Mouse (Mus musculus): ENCODE measurements at regions not wholly inside any gene's neighbourhood (a gene's known extent, or its start where the extent isn't known, plus 50 kb on each side); places are given as distances from the start of the nearest gene placed in this dataset.

GRCm38 (mm10) chr2:169109044-169109443, 153.7 kb upstream of the Zfp64 start:
- no peak for TF ChIP-seq GATA2 (IDR thresholded peaks at IDR 0.05; ENCODE audit: borderline replicate concordance, low read depth, low read length)
- TF ChIP-seq CTCF (IDR thresholded peaks at IDR 0.05; ENCODE audit: low read depth, low read length): no peak
- no peak for TF ChIP-seq POLR2AphosphoS5 (IDR thresholded peaks at IDR 0.05; ENCODE audit: insufficient replicate concordance, low read depth, low read length)
- Histone ChIP-seq H3K9me3 (replicated peaks) (peaks cover 69% of the 10 kb centered on the region), H3K36me3 (replicated peaks) (no peaks in the 10 kb centered on the region), H3K4me3 (ENCODE audit: low read depth, low read length) (no peak overlapping the region), H3K4me1 (ENCODE audit: insufficient read depth, low read depth, low read length) (no peaks in the 10 kb centered on the region), H3K27me3 (ENCODE audit: insufficient read depth, low read length) (no peaks in the 10 kb centered on the region)
- DNase-seq (ENCODE audit: low spot score): no peak
- no peak for ATAC-seq (ENCODE audit: extremely low read depth, insufficient number of reproducible peaks, low FRiP score, poor library complexity, severe bottlenecking)

- Histone ChIP-seq H3K4me3 (ENCODE audit: low read depth, low read length) (no peak overlapping the region), H3K36me3 (replicated peaks) (no peaks in the 10 kb centered on the region), H3K4me1 (ENCODE audit: insufficient read depth, low read depth, low read length) (no peaks in the 10 kb centered on the region), H3K27me3 (ENCODE audit: insufficient read depth, low read length) (no peaks in the 10 kb centered on the region), H3K9me3 (replicated peaks) (peaks cover 65% of the 10 kb centered on the region)
- TF ChIP-seq GATA1 (IDR thresholded peaks at IDR 0.05; ENCODE audit: borderline replicate concordance, low read length) (no peak), GATA2 (IDR thresholded peaks at IDR 0.05; ENCODE audit: borderline replicate concordance, low read depth, low read length) (no peak), POLR2AphosphoS5 (IDR thresholded peaks at IDR 0.05; ENCODE audit: insufficient replicate concordance, low read depth, low read length) (no peak), CTCF (IDR thresholded peaks at IDR 0.05; ENCODE audit: low read depth, low read length) (no peak), TAL1 (conservative IDR thresholded peaks at IDR 0.05; ENCODE audit: low read depth, low read length) (no peak)
- no peak for DNase-seq (ENCODE audit: low spot score)
- no peak for ATAC-seq (ENCODE audit: extremely low read depth, insufficient number of reproducible peaks, low FRiP score, poor library complexity, severe bottlenecking)
These were observed 152.7 kb upstream of the Zfp64 start for GRCm38 (mm10) chr2:169108037-169108436.

GRCm38 (mm10) chr2:169101506-169102261, 146.3 kb upstream of the Zfp64 start:
- Histone ChIP-seq H3K9me3 (replicated peaks) (peaks cover 73% of the 10 kb centered on the region), H3K27me3 (ENCODE audit: insufficient read depth, low read length) (no peaks in the 10 kb centered on the region), H3K4me3 (ENCODE audit: low read depth, low read length) (no peak overlapping the region), H3K36me3 (replicated peaks) (no peaks in the 10 kb centered on the region), H3K4me1 (ENCODE audit: insufficient read depth, low read depth, low read length) (no peaks in the 10 kb centered on the region)
- TF ChIP-seq GATA1 (IDR thresholded peaks at IDR 0.05; ENCODE audit: borderline replicate concordance, low read length) (no peak), TAL1 (conservative IDR thresholded peaks at IDR 0.05; ENCODE audit: low read depth, low read length) (no peak), CTCF (IDR thresholded peaks at IDR 0.05; ENCODE audit: low read depth, low read length) (no peak), POLR2AphosphoS5 (IDR thresholded peaks at IDR 0.05; ENCODE audit: insufficient replicate concordance, low read depth, low read length) (no peak), GATA2 (IDR thresholded peaks at IDR 0.05; ENCODE audit: borderline replicate concordance, low read depth, low read length) (no peak)
- no peak for ATAC-seq (ENCODE audit: extremely low read depth, insufficient number of reproducible peaks, low FRiP score, poor library complexity, severe bottlenecking)
- no peak for DNase-seq (ENCODE audit: low spot score)

DNA sequence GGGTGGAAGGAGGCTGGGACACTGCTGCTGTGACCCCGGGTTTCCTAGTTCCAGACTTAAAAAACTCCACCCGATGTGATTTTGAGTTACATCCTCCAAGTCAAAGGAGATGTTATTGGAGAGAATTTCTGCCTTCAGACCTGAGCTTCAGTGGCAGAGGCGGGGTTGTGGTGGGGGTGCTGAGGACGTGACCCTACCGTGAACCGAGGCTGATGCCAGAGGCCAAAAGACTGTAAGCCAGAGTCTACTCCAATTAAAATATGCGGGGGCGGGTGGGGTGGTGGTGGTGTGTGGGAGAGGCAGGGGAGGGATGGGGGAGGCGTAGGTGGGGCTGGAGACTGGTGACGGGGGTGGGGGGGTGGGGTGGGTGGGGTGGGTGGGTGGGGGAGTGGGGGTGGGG, 145.1 kb upstream of the Zfp64 start:
- Histone ChIP-seq H3K36me3 (replicated peaks) (no peaks in the 10 kb centered on the region), H3K4me3 (ENCODE audit: low read depth, low read length) (no peak overlapping the region), H3K4me1 (ENCODE audit: insufficient read depth, low read depth, low read length) (no peaks in the 10 kb centered on the region), H3K27me3 (ENCODE audit: insufficient read depth, low read length) (no peaks in the 10 kb centered on the region), H3K9me3 (replicated peaks) (peaks cover 70% of the 10 kb centered on the region)
- TF ChIP-seq POLR2AphosphoS5 (IDR thresholded peaks at IDR 0.05; ENCODE audit: insufficient replicate concordance, low read depth, low read length) (no peak), GATA2 (IDR thresholded peaks at IDR 0.05; ENCODE audit: borderline replicate concordance, low read depth, low read length) (no peak), TAL1 (conservative IDR thresholded peaks at IDR 0.05; ENCODE audit: low read depth, low read length) (no peak), GATA1 (IDR thresholded peaks at IDR 0.05; ENCODE audit: borderline replicate concordance, low read length) (no peak), CTCF (IDR thresholded peaks at IDR 0.05; ENCODE audit: low read depth, low read length) (no peak)
- ATAC-seq (ENCODE audit: extremely low read depth, insufficient number of reproducible peaks, low FRiP score, poor library complexity, severe bottlenecking): no peak
- DNase-seq (ENCODE audit: low spot score): no peak

GRCm38 (mm10) chr2:169099678-169100077, 144.3 kb upstream of the Zfp64 start:
- TF ChIP-seq GATA1 (IDR thresholded peaks at IDR 0.05; ENCODE audit: borderline replicate concordance, low read length) (no peak), POLR2AphosphoS5 (IDR thresholded peaks at IDR 0.05; ENCODE audit: insufficient replicate concordance, low read depth, low read length) (no peak), CTCF (IDR thresholded peaks at IDR 0.05; ENCODE audit: low read depth, low read length) (no peak), TAL1 (conservative IDR thresholded peaks at IDR 0.05; ENCODE audit: low read depth, low read length) (no peak), GATA2 (IDR thresholded peaks at IDR 0.05; ENCODE audit: borderline replicate concordance, low read depth, low read length) (no peak)
- no peaks in the 10 kb centered on the region for H3K36me3 ChIP-seq (replicated peaks)
- ATAC-seq (ENCODE audit: extremely low read depth, insufficient number of reproducible peaks, low FRiP score, poor library complexity, severe bottlenecking): no peak
- peaks cover 68% of the 10 kb centered on the region for H3K9me3 ChIP-seq (replicated peaks)
- no peak overlapping the region for H3K4me3 ChIP-seq (ENCODE audit: low read depth, low read length)
- H3K27me3 ChIP-seq (ENCODE audit: insufficient read depth, low read length): no peaks in the 10 kb centered on the region
- no peak for DNase-seq (ENCODE audit: low spot score)
- H3K4me1 ChIP-seq (ENCODE audit: insufficient read depth, low read depth, low read length): no peaks in the 10 kb centered on the region

DNA sequence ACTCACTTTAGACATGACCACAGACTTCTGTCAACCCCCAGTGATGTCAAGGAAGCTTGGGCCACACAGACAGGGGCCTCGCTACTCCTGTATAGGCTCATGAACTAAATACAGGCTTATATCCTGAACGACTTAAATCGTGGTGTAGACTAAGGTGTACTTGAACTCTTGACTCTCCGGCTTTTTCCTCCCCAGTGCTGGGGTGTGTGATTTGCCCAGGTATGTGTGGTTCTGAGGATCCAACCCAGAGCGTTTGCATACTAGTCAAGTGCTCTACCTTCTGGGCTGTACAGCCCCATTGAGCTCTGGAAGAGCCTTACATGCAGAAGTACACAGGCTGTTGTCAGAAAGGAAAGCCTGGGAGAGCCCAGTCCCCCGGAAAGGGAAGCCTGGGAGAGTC, 143.2 kb upstream of the Zfp64 start:
- Histone ChIP-seq H3K36me3 (replicated peaks) (no peaks in the 10 kb centered on the region), H3K9me3 (replicated peaks) (peaks cover 66% of the 10 kb centered on the region), H3K4me1 (ENCODE audit: insufficient read depth, low read depth, low read length) (no peaks in the 10 kb centered on the region), H3K27me3 (ENCODE audit: insufficient read depth, low read length) (no peaks in the 10 kb centered on the region), H3K4me3 (ENCODE audit: low read depth, low read length) (no peak overlapping the region)
- no peak for ATAC-seq (ENCODE audit: extremely low read depth, insufficient number of reproducible peaks, low FRiP score, poor library complexity, severe bottlenecking)
- no peak for DNase-seq (ENCODE audit: low spot score)
- TF ChIP-seq TAL1 (conservative IDR thresholded peaks at IDR 0.05; ENCODE audit: low read depth, low read length): no peak
- no peak for TF ChIP-seq GATA2 (IDR thresholded peaks at IDR 0.05; ENCODE audit: borderline replicate concordance, low read depth, low read length)
- no peak for TF ChIP-seq CTCF (IDR thresholded peaks at IDR 0.05; ENCODE audit: low read depth, low read length)
- no peak for TF ChIP-seq POLR2AphosphoS5 (IDR thresholded peaks at IDR 0.05; ENCODE audit: insufficient replicate concordance, low read depth, low read length)
- no peak for TF ChIP-seq GATA1 (IDR thresholded peaks at IDR 0.05; ENCODE audit: borderline replicate concordance, low read length)
